Comparison of ENCODE assay signal across 10 mouse cellular contexts in the genomic region with DNA sequence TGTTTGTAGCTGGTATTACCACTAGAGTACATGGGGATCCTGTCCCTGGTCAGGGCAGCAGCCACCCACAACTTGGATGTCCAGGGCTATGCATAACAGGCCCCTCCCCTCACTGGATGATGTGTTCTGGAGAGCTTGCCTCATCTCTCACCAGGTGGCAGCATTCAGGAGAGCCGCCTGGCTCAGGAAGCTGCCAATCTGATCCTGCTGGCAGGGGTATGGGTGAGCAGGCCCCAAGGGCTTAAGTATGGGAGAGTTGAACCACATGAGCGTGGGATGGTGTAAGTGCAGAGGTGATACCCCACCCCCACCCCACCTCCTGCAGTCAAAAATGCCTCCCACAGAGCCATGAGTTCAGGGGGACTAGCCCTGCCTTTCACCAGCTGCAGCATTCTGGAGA.
DNase-seq lines count a peak whose midpoint lies in the region; ATAC-seq and TF ChIP-seq lines count a peak whose summit lies in the region.
"Had no signal": no experiment of that assay in that cellular context is flagged by ENCODE, and none has a peak within 500 bp of the region (broad histone marks: within the 10 kb centered on the region; RNA-seq: fewer than 3 reads in every experiment).

No protein-coding gene starts in this region.

- H3K4me3 ChIP-seq in heart, embryonic 10.5 days = no peak overlapping the region
- no peak overlapping the region for H3K4me3 ChIP-seq in liver, embryonic 14.5 days (ENCODE audit: insufficient read depth in 1 of 2, low read depth in 2 of 2, low read length in 2 of 2)
- H3K4me3 ChIP-seq in embryonic facial prominence, embryonic 15.5 days (replicated peaks) = no peak overlapping the region
- H3K4me3 ChIP-seq in liver, embryonic 16.5 days (ENCODE audit: low read depth, low read length) = no peak overlapping the region

- DNase-seq in heart, embryonic 10.5 days (ENCODE audit: low spot score) = no peak
- no peak for DNase-seq in heart, postnatal 10 days
- DNase-seq in liver, embryonic 14.5 days (ENCODE audit: low read depth in 3 of 3, low spot score in 3 of 3) = no peak
- no peak for DNase-seq in liver
- DNase-seq in urinary bladder, postnatal 25 days (ENCODE audit: low spot score) = no peak
- DNase-seq: cerebellum, adult 18-20 months; gastrocnemius, postnatal 10 days; thymus, adult 18-20 months had no signal

- no peaks in the 10 kb centered on the region for H3K27me3 ChIP-seq in heart, embryonic 10.5 days (ENCODE audit: insufficient read depth, poor library complexity, severe bottlenecking)
- H3K27me3 ChIP-seq in liver, embryonic 14.5 days (ENCODE audit: control insufficient read depth, insufficient read depth, low read length) = no peaks in the 10 kb centered on the region
- H3K27me3 ChIP-seq in embryonic facial prominence, embryonic 15.5 days = no peaks in the 10 kb centered on the region
- no peaks in the 10 kb centered on the region for H3K27me3 ChIP-seq in liver, embryonic 16.5 days (ENCODE audit: control insufficient read depth, insufficient read depth, low read depth, low read length)

- WGBS in heart, embryonic 10.5 days = 46% methylated on average over 2 of the region's 2 CpGs
- WGBS in liver, embryonic 14.5 days (ENCODE audit: insufficient replicate concordance) = 46% methylated on average over 2 of the region's 2 CpGs
- 39% methylated on average over 2 of the region's 2 CpGs for WGBS in embryonic facial prominence, embryonic 15.5 days
- WGBS in liver, embryonic 16.5 days (ENCODE audit: insufficient replicate concordance) = 50% methylated on average over 2 of the region's 2 CpGs

- intact Hi-C loops in heart, postnatal 10 days (cut with DNase I) = no loop called here

- H3K36me3 ChIP-seq in heart, embryonic 10.5 days = no peaks in the 10 kb centered on the region
- H3K36me3 ChIP-seq in liver, embryonic 14.5 days (replicated peaks; ENCODE audit: control insufficient read depth, insufficient read depth, low read depth) = no peaks in the 10 kb centered on the region
- no peaks in the 10 kb centered on the region for H3K36me3 ChIP-seq in embryonic facial prominence, embryonic 15.5 days
- H3K36me3 ChIP-seq in liver, embryonic 16.5 days (ENCODE audit: control insufficient read depth, insufficient read depth) = no peaks in the 10 kb centered on the region

- 0 out of 2 replicates have a peak, but pooled peaks have one; percentile 12 for TF ChIP-seq CTCF in liver, embryonic 14.5 days (IDR thresholded peaks at IDR 0.05; ENCODE audit: low read depth)

- no peaks in the 10 kb centered on the region for H3K9me3 ChIP-seq in heart, embryonic 10.5 days
- H3K9me3 ChIP-seq in liver, embryonic 14.5 days (ENCODE audit: control insufficient read depth, low read length) = no peaks in the 10 kb centered on the region
- no peaks in the 10 kb centered on the region for H3K9me3 ChIP-seq in embryonic facial prominence, embryonic 15.5 days (replicated peaks)
- H3K9me3 ChIP-seq in liver, embryonic 16.5 days (replicated peaks; ENCODE audit: control insufficient read depth, low read length) = no peaks in the 10 kb centered on the region

- no peak overlapping the region for H3K9ac ChIP-seq in liver, embryonic 14.5 days (replicated peaks)
- H3K9ac ChIP-seq in embryonic facial prominence, embryonic 15.5 days = no peak overlapping the region
- no peak overlapping the region for H3K9ac ChIP-seq in liver, embryonic 16.5 days (ENCODE audit: low read depth, low read length)

- no peak for ATAC-seq in liver, embryonic 14.5 days (ENCODE audit: insufficient read depth)
- ATAC-seq in embryonic facial prominence, embryonic 15.5 days (ENCODE audit: insufficient number of reproducible peaks, low FRiP score, low TSS enrichment, low read depth) = peak; percentile 21; the same call in 1 of the 2 replicates
- 0 out of 2 replicates have a peak, but pooled peaks have one; percentile 16 for ATAC-seq in liver, embryonic 16.5 days (ENCODE audit: low read depth)

- H3K4me2 ChIP-seq in liver, embryonic 14.5 days (ENCODE audit: low read depth) = no peak overlapping the region
- H3K4me2 ChIP-seq in embryonic facial prominence, embryonic 15.5 days (replicated peaks) = no peak overlapping the region
- H3K4me2 ChIP-seq in liver, embryonic 16.5 days (ENCODE audit: low read depth, low read length) = no peak overlapping the region

- H3K27ac ChIP-seq in heart, embryonic 10.5 days = 0 out of 2 replicates have a peak overlapping the region, but pooled peaks have one; percentile 56
- no peak overlapping the region for H3K27ac ChIP-seq in liver, embryonic 14.5 days
- no peak overlapping the region for H3K27ac ChIP-seq in embryonic facial prominence, embryonic 15.5 days (replicated peaks)
- no peak overlapping the region for H3K27ac ChIP-seq in liver, embryonic 16.5 days (ENCODE audit: low read length)

- no peak for TF ChIP-seq EP300 in liver, embryonic 14.5 days (IDR thresholded peaks at IDR 0.05; ENCODE audit: low read depth)

- H3K4me1 ChIP-seq in heart, embryonic 10.5 days = peaks cover 22% of the 10 kb centered on the region
- H3K4me1 ChIP-seq in liver, embryonic 14.5 days (replicated peaks; ENCODE audit: control insufficient read depth in 2 of 2, insufficient read depth in 2 of 2, low read length in 1 of 2) = no peaks in the 10 kb centered on the region
- no peaks in the 10 kb centered on the region for H3K4me1 ChIP-seq in embryonic facial prominence, embryonic 15.5 days
- H3K4me1 ChIP-seq in liver, embryonic 16.5 days (ENCODE audit: control insufficient read depth, low read depth, low read length) = no peaks in the 10 kb centered on the region
